Mouse (Mus musculus) MEL (cell line): ENCODE data around the gene Smarca4.

Source experiments
- CTCF ChIP-seq, 3 experiments: IDR thresholded peaks in 2 of 3; conservative IDR thresholded peaks in 1 of 3; 2 replicates each; pipeline ENCODE4 v1.5.1; 2011 to 2012; ENCODE audit warnings: low read length in 3 of 3, low read depth in 2 of 3, mild to moderate bottlenecking in 2 of 3, improper control_type of control experiment in 1 of 3, inconsistent platforms in 1 of 3, mixed read lengths in 1 of 3, moderate library complexity in 1 of 3; ENCODE audit not compliant: control insufficient read depth in 1 of 3, insufficient read depth in 1 of 3, poor library complexity in 1 of 3, severe bottlenecking in 1 of 3
- E2F4 ChIP-seq: IDR thresholded peaks from 2 replicates; pipeline ENCODE4 v1.6.1; 2011; ENCODE audit warnings: low read depth, low read length, improper control_type of control experiment, borderline replicate concordance
- GATA1 ChIP-seq: IDR thresholded peaks from 2 replicates; pipeline ENCODE4 v1.6.1; 2011; ENCODE audit warnings: low read depth, low read length, improper control_type of control experiment
- HCFC1 ChIP-seq: IDR thresholded peaks from 2 replicates; pipeline ENCODE4 v1.6.1; 2012; ENCODE audit warnings: low read depth, mild to moderate bottlenecking, inconsistent platforms, low read length, improper control_type of control experiment, moderate library complexity
- JUND ChIP-seq: IDR thresholded peaks from 2 replicates; pipeline ENCODE4 v1.6.1; 2011; ENCODE audit warnings: low read depth, mild to moderate bottlenecking, improper control_type of control experiment, low read length
- MAFK ChIP-seq: IDR thresholded peaks from 2 replicates; pipeline ENCODE4 v1.6.1; 2011; ENCODE audit warnings: low read depth, mild to moderate bottlenecking, low read length, improper control_type of control experiment, borderline replicate concordance
- MAZ ChIP-seq: IDR thresholded peaks from 2 replicates; pipeline ENCODE4 v1.6.1; 2012; ENCODE audit warnings: low read depth, mild to moderate bottlenecking, inconsistent platforms, low read length, improper control_type of control experiment
- MEF2A ChIP-seq: IDR thresholded peaks from 2 replicates; pipeline ENCODE4 v1.6.1; 2014; ENCODE audit warnings: low read depth, mild to moderate bottlenecking, inconsistent platforms, low read length, improper control_type of control experiment; ENCODE audit not compliant: poor library complexity, insufficient replicate concordance, severe bottlenecking; ENCODE audit errors: extremely low read depth
- NRF1 ChIP-seq: IDR thresholded peaks from 2 replicates; pipeline ENCODE4 v1.6.1; 2014; ENCODE audit warnings: low read depth, mild to moderate bottlenecking, inconsistent platforms, low read length, improper control_type of control experiment, moderate library complexity; ENCODE audit not compliant: poor library complexity, insufficient read depth, severe bottlenecking
- USF2 ChIP-seq, 2 experiments: IDR thresholded peaks; 2 replicates each; pipeline ENCODE4 v1.6.1; 2011 to 2012; ENCODE audit warnings: improper control_type of control experiment in 2 of 2, low read length in 2 of 2, borderline replicate concordance in 1 of 2, inconsistent platforms in 1 of 2, low read depth in 1 of 2, mild to moderate bottlenecking in 1 of 2; ENCODE audit not compliant: insufficient read depth in 1 of 2
- ZC3H11A ChIP-seq: IDR thresholded peaks from 2 replicates; pipeline ENCODE4 v1.6.1; 2012; ENCODE audit warnings: low read depth, mild to moderate bottlenecking, inconsistent platforms, low read length, improper control_type of control experiment
- ZMIZ1 ChIP-seq: IDR thresholded peaks from 2 replicates; pipeline ENCODE4 v1.6.1; 2012; ENCODE audit warnings: low read depth, mild to moderate bottlenecking, inconsistent platforms, low read length, improper control_type of control experiment, moderate library complexity
- ZNF384 ChIP-seq: IDR thresholded peaks from 2 replicates; pipeline ENCODE4 v1.6.1; 2012; ENCODE audit warnings: low read depth, mild to moderate bottlenecking, inconsistent platforms, low read length, improper control_type of control experiment

DNA sequence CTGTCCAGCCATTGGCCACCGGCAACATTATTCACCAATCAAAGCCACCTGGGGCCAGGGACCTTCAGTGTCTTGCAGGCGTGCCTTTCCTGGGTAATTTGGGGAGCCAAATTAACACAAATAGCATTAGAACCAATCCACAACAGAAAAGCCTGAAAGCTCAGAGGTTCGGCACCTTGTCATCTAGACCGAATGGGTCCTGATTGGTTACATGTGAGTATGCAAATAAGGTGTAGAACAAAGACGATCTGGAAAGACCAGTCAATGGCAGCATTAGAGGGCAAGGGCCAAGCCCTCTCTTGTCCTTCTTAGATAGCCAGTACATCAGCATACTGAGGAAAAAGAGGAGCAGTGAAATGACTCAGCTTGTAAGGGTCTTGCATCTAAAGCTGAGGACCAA is 10.1 kb upstream of the Smarca4 start:
- TF ChIP-seq JUND, result no peak
- TF ChIP-seq MAZ, result no peak
- no peak for TF ChIP-seq ZC3H11A
- no peak for TF ChIP-seq CTCF (IDR thresholded peaks at IDR 0.05 in 2 of 3, conservative IDR thresholded peaks at IDR 0.05 in 1 of 3; ENCODE audit: control insufficient read depth in 1 of 3, insufficient read depth in 1 of 3, low read depth in 2 of 3, low read length in 3 of 3, poor library complexity in 1 of 3, severe bottlenecking in 1 of 3)
- TF ChIP-seq MAFK, result no peak
- TF ChIP-seq ZMIZ1, result no peak
- no peak for TF ChIP-seq MEF2A
- TF ChIP-seq GATA1, result no peak
- no peak for TF ChIP-seq E2F4
- TF ChIP-seq ZNF384, result no peak
- TF ChIP-seq HCFC1, result no peak
- no peak for TF ChIP-seq USF2 (IDR thresholded peaks at IDR 0.05; ENCODE audit: borderline replicate concordance in 1 of 2, insufficient read depth in 1 of 2, low read depth in 1 of 2, low read length in 2 of 2)
- no peak for TF ChIP-seq NRF1
